Mouse (Mus musculus) G1E (cell line): ENCODE results near the gene Dnajc6. TPM values are rescaled to one million over a fixed set of nuclear protein-coding genes. Genes with fewer than 3 reads are reported as not detected.
A peak's percentile ranks its signal among the peaks of the same experiment; 100 is the strongest.

ENCODE experiments used
- ATAC-seq: 2 replicates; pipeline ENCODE4 v1.8.0; 2016; ENCODE audit warnings: mild to moderate bottlenecking; ENCODE audit not compliant: insufficient number of reproducible peaks, poor library complexity, low FRiP score, severe bottlenecking; ENCODE audit errors: extremely low read depth
- DNase-seq: peaks from one replicate; pipeline ENCODE4 v3.0.0; 2012; ENCODE audit warnings: low spot score
- H3K27me3 ChIP-seq: 2 replicates; pipeline ENCODE4 v1.6.1; 2012; ENCODE audit warnings: mild to moderate bottlenecking, low read length, inconsistent platforms; ENCODE audit not compliant: insufficient read depth
- H3K36me3 ChIP-seq: replicated peaks from 2 replicates; pipeline ENCODE3; 2012; ENCODE audit warnings: mild to moderate bottlenecking, inconsistent platforms
- H3K4me1 ChIP-seq: 2 replicates; pipeline ENCODE4 v1.6.1; 2012; ENCODE audit warnings: low read depth, low read length, inconsistent platforms, mixed read lengths; ENCODE audit not compliant: insufficient read depth
- H3K4me3 ChIP-seq: 2 replicates; pipeline ENCODE4 v1.5.1; 2012; ENCODE audit warnings: low read depth, mild to moderate bottlenecking, inconsistent platforms, low read length, moderate library complexity, mixed read lengths
- H3K9me3 ChIP-seq: replicated peaks from 2 replicates; pipeline ENCODE4 v1.6.1; 2012; ENCODE audit warnings: inconsistent platforms
- CTCF ChIP-seq: IDR thresholded peaks from 2 replicates; pipeline ENCODE4 v1.5.1; 2012; ENCODE audit warnings: low read depth, low read length, inconsistent platforms, mixed read lengths
- GATA1 ChIP-seq: IDR thresholded peaks from 2 replicates; pipeline ENCODE4 v1.6.1; 2012; ENCODE audit warnings: borderline replicate concordance, low read length, inconsistent platforms, mixed read lengths
- GATA2 ChIP-seq: IDR thresholded peaks from 2 replicates; pipeline ENCODE4 v1.6.1; 2012; ENCODE audit warnings: low read depth, low read length, inconsistent platforms, borderline replicate concordance
- POLR2AphosphoS5 ChIP-seq: IDR thresholded peaks from 2 replicates; pipeline ENCODE4 v1.6.1; 2012; ENCODE audit warnings: low read depth, low read length, inconsistent platforms; ENCODE audit not compliant: insufficient replicate concordance
- TAL1 ChIP-seq: conservative IDR thresholded peaks from 2 replicates; pipeline ENCODE4 v1.6.1; 2012; ENCODE audit warnings: low read depth, low read length, inconsistent platforms, mixed read lengths
- polyA plus RNA-seq: library from polyadenylated mRNA; stranded (reverse); fragments of >175 nt; gene quantifications from 2 replicates; pipeline ENCODE4 v1.2.3, GENCODE M21; 2012
- total RNA-seq, 2 experiments: library from RNA; stranded (forward) in 1 of 2; stranded (reverse) in 1 of 2; fragments of 200-1000 nt in 1 of 2; fragments of >200 nt in 1 of 2; fragmentation: Nextera tagmentation in 1 of 2; gene quantifications; 2 replicates each; pipeline ENCODE4 v1.2.3; 2014 to 2017

Gene Dnajc6
- total and polyA plus RNA-seq, 3 experiments: 0.05 TPM; not detected in 2

GRCm38 (mm10) chr4:101648745-101649144 is 152.3 kb downstream of the Dnajc6 start:
- peak overlapping the region; percentile 86 for H3K4me3 ChIP-seq
- peaks cover 66% of the 10 kb centered on the region for H3K4me1 ChIP-seq
- H3K9me3 ChIP-seq: no peaks in the 10 kb centered on the region
- H3K27me3 ChIP-seq: no peaks in the 10 kb centered on the region
- H3K36me3 ChIP-seq: peaks cover 31% of the 10 kb centered on the region
- DNase-seq: no peak
- ATAC-seq: peak; percentile 1
- TF ChIP-seq GATA2 (no peak), POLR2AphosphoS5 (no peak), CTCF (no peak), TAL1 (no peak), GATA1 (no peak)

- ATAC-seq (no peak), DNase-seq (no peak)
- no peak for TF ChIP-seq TAL1
- no peak for TF ChIP-seq GATA2
- TF ChIP-seq GATA1: no peak
- TF ChIP-seq CTCF: no peak
- TF ChIP-seq POLR2AphosphoS5: no peak
- no peaks in the 10 kb centered on the region for H3K9me3 ChIP-seq
- H3K27me3 ChIP-seq: no peaks in the 10 kb centered on the region
- H3K4me3 ChIP-seq: no peak overlapping the region; the same call in 1 of the 2 replicates
- H3K36me3 ChIP-seq: peaks cover 42% of the 10 kb centered on the region
- peaks cover 79% of the 10 kb centered on the region for H3K4me1 ChIP-seq
Measured at GRCm38 (mm10) chr4:101650961-101651360, 154.5 kb downstream of the Dnajc6 start.

GRCm38 (mm10) chr4:101654256-101654655 is 157.8 kb downstream of the Dnajc6 start:
- peaks cover 70% of the 10 kb centered on the region for H3K36me3 ChIP-seq
- H3K9me3 ChIP-seq: no peaks in the 10 kb centered on the region
- H3K27me3 ChIP-seq: no peaks in the 10 kb centered on the region
- H3K4me1 ChIP-seq: peaks cover 84% of the 10 kb centered on the region
- no peak for ATAC-seq
- no peak for DNase-seq
- peak overlapping the region; percentile 3; the same call in 1 of the 2 replicates for H3K4me3 ChIP-seq
- TF ChIP-seq GATA1: no peak
- TF ChIP-seq POLR2AphosphoS5: no peak
- TF ChIP-seq CTCF: no peak
- TF ChIP-seq GATA2: no peak
- no peak for TF ChIP-seq TAL1

- H3K9me3 ChIP-seq: no peaks in the 10 kb centered on the region
- peaks cover 74% of the 10 kb centered on the region for H3K36me3 ChIP-seq
- TF ChIP-seq CTCF: no peak
- no peak for TF ChIP-seq POLR2AphosphoS5
- peak; percentile 93 for TF ChIP-seq TAL1
- TF ChIP-seq GATA2: 0 out of 2 replicates have a peak, but pooled peaks have one; percentile 56
- no peak for TF ChIP-seq GATA1
- DNase-seq (peak; percentile 56), ATAC-seq (peak; percentile 87)
- peak overlapping the region; percentile 39; the same call in 1 of the 2 replicates for H3K4me3 ChIP-seq
- H3K4me1 ChIP-seq: peaks cover 78% of the 10 kb centered on the region
- H3K27me3 ChIP-seq: no peaks in the 10 kb centered on the region
Measured at GRCm38 (mm10) chr4:101654788-101655414, 158.5 kb downstream of the Dnajc6 start.

GRCm38 (mm10) chr4:101655415-101655790 is 159.0 kb downstream of the Dnajc6 start:
- Histone ChIP-seq H3K36me3 (peaks cover 76% of the 10 kb centered on the region), H3K4me3 (peak overlapping the region; percentile 39; the same call in 1 of the 2 replicates), H3K4me1 (peaks cover 73% of the 10 kb centered on the region), H3K27me3 (no peaks in the 10 kb centered on the region), H3K9me3 (no peaks in the 10 kb centered on the region)
- TF ChIP-seq POLR2AphosphoS5 (no peak), TAL1 (peak; percentile 27; the same call in 1 of the 2 replicates), GATA1 (no peak), CTCF (no peak), GATA2 (no peak)
- DNase-seq: peak; percentile 59
- peak; percentile 71 for ATAC-seq

GRCm38 (mm10) chr4:101656056-101656455 is 159.6 kb downstream of the Dnajc6 start:
- peaks cover 79% of the 10 kb centered on the region for H3K36me3 ChIP-seq
- ATAC-seq: no peak

More at GRCm38 (mm10) chr4:101656056-101656455, 159.6 kb downstream of the Dnajc6 start:
- H3K4me1 ChIP-seq: peaks cover 67% of the 10 kb centered on the region
- no peak for DNase-seq
- TF ChIP-seq POLR2AphosphoS5 (no peak), CTCF (no peak), GATA1 (no peak), TAL1 (no peak), GATA2 (no peak)
- H3K4me3 ChIP-seq: peak overlapping the region; percentile 49; the same call in 1 of the 2 replicates
- H3K9me3 ChIP-seq: no peaks in the 10 kb centered on the region
- no peaks in the 10 kb centered on the region for H3K27me3 ChIP-seq
